Mouse (Mus musculus): Measurements from ENCODE around the gene Sipa1l2. TPM values are rescaled to one million over a fixed set of nuclear protein-coding genes. Genes with fewer than 3 reads are reported as not detected.
A peak's percentile ranks its signal among the peaks of the same experiment; 100 is the strongest.

The Sipa1l2 gene
- polyA plus RNA-seq, 1 experiment, result 8.1 TPM

DNA sequence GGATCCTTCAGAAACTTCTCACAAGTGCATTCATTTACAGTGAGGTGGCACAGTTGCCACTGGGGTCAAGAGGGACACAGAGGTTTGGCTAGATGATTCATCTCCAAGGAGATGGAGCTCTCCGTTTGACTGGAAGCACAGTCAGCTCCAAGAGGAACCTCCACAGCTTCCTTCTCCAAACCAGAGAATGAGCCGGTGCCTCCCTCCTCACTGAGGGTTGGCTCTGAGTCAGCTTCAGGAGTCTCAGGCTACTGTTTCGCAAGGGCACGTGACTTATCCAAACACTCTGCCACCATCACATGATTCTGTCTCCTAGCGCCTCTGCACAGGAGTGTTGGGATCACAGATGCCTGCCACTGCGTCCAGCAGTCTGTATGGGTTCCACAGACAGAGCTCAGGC is 153.5 kb downstream of the Sipa1l2 start:
- no peaks in the 10 kb centered on the region for H3K4me1 ChIP-seq (ENCODE audit: control insufficient read depth, insufficient read depth, low read length)
- 59% methylated on average over 6 of the region's 6 CpGs for WGBS
- DNase-seq, result peak; percentile 38
- no peak overlapping the region for H3K4me3 ChIP-seq (ENCODE audit: insufficient read depth, low read depth, low read length)
- TF ChIP-seq POLR2A (IDR thresholded peaks at IDR 0.05; ENCODE audit: low read depth, low read length) (no peak), CTCF (conservative IDR thresholded peaks at IDR 0.05; ENCODE audit: insufficient read depth, insufficient read length, low read depth, low read length) (no peak)
- no peaks in the 10 kb centered on the region for H3K36me3 ChIP-seq (ENCODE audit: control insufficient read depth, insufficient read depth, low read length)
- no peak overlapping the region for H3K27ac ChIP-seq (ENCODE audit: insufficient read depth, low read depth, low read length)
- no peaks in the 10 kb centered on the region for H3K27me3 ChIP-seq (replicated peaks; ENCODE audit: control insufficient read depth, insufficient read depth, low read length)

DNA sequence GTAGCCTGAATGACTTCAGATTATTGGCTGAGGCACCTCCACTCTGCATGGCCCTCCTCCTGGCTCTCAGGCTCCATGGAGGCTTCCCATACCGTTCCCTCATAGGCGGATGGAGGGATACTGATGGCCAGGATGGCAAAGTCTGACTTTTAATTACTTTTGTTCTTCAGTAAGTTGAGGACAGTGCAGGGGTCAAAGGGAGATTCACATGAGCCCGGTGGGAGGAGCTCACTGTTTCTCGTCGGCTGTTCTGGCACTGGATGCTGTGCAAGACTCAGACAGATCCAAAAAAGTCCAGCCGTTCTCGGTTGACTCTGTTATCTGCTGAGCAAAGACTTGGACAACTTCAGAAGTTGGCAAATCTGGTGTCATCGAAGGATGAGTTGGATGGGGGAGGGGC is 155.0 kb downstream of the Sipa1l2 start:
- H3K4me1 ChIP-seq (ENCODE audit: control insufficient read depth, insufficient read depth, low read length), result no peaks in the 10 kb centered on the region
- no peaks in the 10 kb centered on the region for H3K36me3 ChIP-seq (ENCODE audit: control insufficient read depth, insufficient read depth, low read length)
- no peak overlapping the region for H3K4me3 ChIP-seq (ENCODE audit: insufficient read depth, low read depth, low read length)
- H3K27me3 ChIP-seq (replicated peaks; ENCODE audit: control insufficient read depth, insufficient read depth, low read length), result no peaks in the 10 kb centered on the region
- H3K27ac ChIP-seq (ENCODE audit: insufficient read depth, low read depth, low read length), result no peak overlapping the region
- no peak for TF ChIP-seq CTCF (conservative IDR thresholded peaks at IDR 0.05; ENCODE audit: insufficient read depth, insufficient read length, low read depth, low read length)
- TF ChIP-seq POLR2A (IDR thresholded peaks at IDR 0.05; ENCODE audit: low read depth, low read length), result no peak
- DNase-seq, result peak; percentile 70
- 48% methylated on average over 8 of the region's 8 CpGs for WGBS

DNA sequence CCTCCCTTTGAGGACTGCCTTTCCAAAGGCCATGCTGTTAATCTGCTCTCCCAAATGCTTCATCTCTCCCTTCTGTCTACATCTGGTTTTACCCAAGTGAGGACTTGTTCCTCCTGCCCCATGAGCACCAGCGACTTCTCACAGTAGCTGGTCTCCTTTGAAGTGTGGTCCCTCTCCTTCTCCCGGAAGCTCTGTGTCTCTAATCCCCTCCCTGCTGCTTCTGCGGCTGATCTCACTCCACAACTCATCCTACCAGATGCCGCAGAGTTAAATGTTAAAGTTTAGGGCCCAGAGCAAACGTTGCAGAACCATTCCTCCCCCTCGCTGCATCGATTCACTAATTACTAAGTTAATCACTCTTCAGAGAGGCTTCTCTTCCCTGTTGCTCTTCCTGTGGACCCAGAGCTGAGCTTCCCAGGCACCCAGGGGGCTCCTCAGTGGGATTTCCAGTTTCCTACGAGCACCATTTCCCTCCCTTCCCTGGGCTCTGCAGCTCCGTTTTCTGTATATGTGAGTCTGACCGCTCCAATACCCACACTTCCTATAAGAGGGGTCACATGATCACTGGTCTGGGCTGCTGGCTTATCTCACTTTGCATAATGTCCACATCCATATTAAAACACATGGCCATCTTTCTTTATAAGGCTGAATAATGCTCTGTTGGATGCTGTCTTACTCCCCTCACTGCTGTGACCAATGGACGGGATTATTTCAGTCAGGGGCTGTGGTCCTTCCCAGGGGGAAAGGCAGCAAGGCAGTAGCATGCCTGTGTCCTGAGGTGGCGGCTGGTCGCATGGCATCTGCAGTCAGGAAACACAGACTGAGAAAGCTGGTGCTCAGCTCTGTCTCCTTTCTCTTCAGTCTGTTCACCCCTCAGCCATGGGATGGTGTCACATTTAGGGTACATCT is 156.4 kb downstream of the Sipa1l2 start:
- Histone ChIP-seq H3K4me3 (ENCODE audit: insufficient read depth, low read depth, low read length) (no peak overlapping the region), H3K27ac (ENCODE audit: insufficient read depth, low read depth, low read length) (no peak overlapping the region), H3K36me3 (ENCODE audit: control insufficient read depth, insufficient read depth, low read length) (no peaks in the 10 kb centered on the region), H3K27me3 (replicated peaks; ENCODE audit: control insufficient read depth, insufficient read depth, low read length) (no peaks in the 10 kb centered on the region), H3K4me1 (ENCODE audit: control insufficient read depth, insufficient read depth, low read length) (no peaks in the 10 kb centered on the region)
- no peak for DNase-seq
- 56% methylated on average over 13 of the region's 13 CpGs for WGBS
- TF ChIP-seq POLR2A (IDR thresholded peaks at IDR 0.05; ENCODE audit: low read depth, low read length) (no peak), CTCF (conservative IDR thresholded peaks at IDR 0.05; ENCODE audit: insufficient read depth, insufficient read length, low read depth, low read length) (no peak)

- H3K4me3 ChIP-seq (ENCODE audit: insufficient read depth, low read depth, low read length), result no peak overlapping the region
- H3K4me1 ChIP-seq (ENCODE audit: control insufficient read depth, insufficient read depth, low read length), result no peaks in the 10 kb centered on the region
- H3K36me3 ChIP-seq (ENCODE audit: control insufficient read depth, insufficient read depth, low read length), result no peaks in the 10 kb centered on the region
- H3K27ac ChIP-seq (ENCODE audit: insufficient read depth, low read depth, low read length), result no peak overlapping the region
- TF ChIP-seq CTCF (conservative IDR thresholded peaks at IDR 0.05; ENCODE audit: insufficient read depth, insufficient read length, low read depth, low read length) (no peak), POLR2A (IDR thresholded peaks at IDR 0.05; ENCODE audit: low read depth, low read length) (no peak)
- H3K27me3 ChIP-seq (replicated peaks; ENCODE audit: control insufficient read depth, insufficient read depth, low read length), result no peaks in the 10 kb centered on the region
- 70% methylated on average over 5 of the region's 5 CpGs for WGBS
- DNase-seq, result no peak
Observed at GRCm38 (mm10) chr8:125410646-125411045, 159.0 kb downstream of the Sipa1l2 start.

- WGBS, result 61% methylated on average over 9 of the region's 9 CpGs
- H3K27me3 ChIP-seq (replicated peaks; ENCODE audit: control insufficient read depth, insufficient read depth, low read length), result no peaks in the 10 kb centered on the region
Observed at GRCm38 (mm10) chr8:125407672-125408071, 161.9 kb downstream of the Sipa1l2 start.

DNA sequence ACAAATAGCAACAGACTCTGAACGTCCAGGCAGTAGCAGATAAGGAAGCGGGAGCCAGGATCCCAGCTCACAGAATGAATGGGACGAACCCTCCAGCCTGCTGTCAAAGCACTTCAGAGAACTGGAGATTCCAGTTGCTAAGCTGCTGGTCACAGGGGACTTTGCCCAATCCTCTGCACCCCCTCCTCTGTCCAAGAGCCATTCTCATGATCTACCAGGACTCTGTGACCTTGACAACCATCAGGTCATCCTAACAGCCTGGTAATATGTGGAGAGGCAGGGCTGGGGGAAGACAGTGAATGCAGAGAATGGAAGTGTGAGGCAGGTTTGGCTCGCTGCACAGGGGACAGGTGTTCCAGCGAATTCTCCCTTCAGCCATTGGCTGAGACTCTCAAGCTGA is 163.2 kb downstream of the Sipa1l2 start:
- no peak for DNase-seq
- WGBS, result 87% methylated on average over 5 of the region's 5 CpGs
- no peak overlapping the region for H3K27ac ChIP-seq (ENCODE audit: insufficient read depth, low read depth, low read length)
- no peaks in the 10 kb centered on the region for H3K27me3 ChIP-seq (replicated peaks; ENCODE audit: control insufficient read depth, insufficient read depth, low read length)
- no peak overlapping the region for H3K4me3 ChIP-seq (ENCODE audit: insufficient read depth, low read depth, low read length)
- H3K36me3 ChIP-seq (ENCODE audit: control insufficient read depth, insufficient read depth, low read length), result no peaks in the 10 kb centered on the region
- no peaks in the 10 kb centered on the region for H3K4me1 ChIP-seq (ENCODE audit: control insufficient read depth, insufficient read depth, low read length)
- TF ChIP-seq CTCF (conservative IDR thresholded peaks at IDR 0.05; ENCODE audit: insufficient read depth, insufficient read length, low read depth, low read length) (no peak), POLR2A (IDR thresholded peaks at IDR 0.05; ENCODE audit: low read depth, low read length) (no peak)

More at GRCm38 (mm10) chr8:125407672-125408071, 161.9 kb downstream of the Sipa1l2 start:
- Histone ChIP-seq H3K27ac (ENCODE audit: insufficient read depth, low read depth, low read length) (no peak overlapping the region), H3K4me1 (ENCODE audit: control insufficient read depth, insufficient read depth, low read length) (no peaks in the 10 kb centered on the region), H3K4me3 (ENCODE audit: insufficient read depth, low read depth, low read length) (no peak overlapping the region), H3K36me3 (ENCODE audit: control insufficient read depth, insufficient read depth, low read length) (no peaks in the 10 kb centered on the region)
- TF ChIP-seq CTCF (conservative IDR thresholded peaks at IDR 0.05; ENCODE audit: insufficient read depth, insufficient read length, low read depth, low read length), result no peak
- no peak for TF ChIP-seq POLR2A (IDR thresholded peaks at IDR 0.05; ENCODE audit: low read depth, low read length)
- DNase-seq, result no peak

DNA sequence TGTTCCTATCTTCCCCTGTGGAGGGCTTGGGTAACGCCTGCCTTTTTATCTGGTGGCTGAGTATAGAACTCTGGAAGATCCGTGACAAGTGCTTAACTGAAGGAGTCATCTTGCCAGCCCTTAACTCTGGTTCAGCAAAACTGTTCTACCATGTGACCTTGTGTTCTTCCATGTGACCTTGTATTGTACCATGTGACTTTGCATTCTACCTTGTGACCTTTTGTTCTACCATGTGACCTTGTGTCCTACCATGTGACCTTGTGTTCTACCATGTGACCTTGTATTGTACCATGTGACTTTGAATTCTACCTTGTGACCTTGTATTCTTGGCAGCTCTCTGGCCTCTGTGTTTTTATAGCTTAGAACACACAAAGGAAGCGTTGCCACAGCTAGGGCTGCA is 168.3 kb downstream of the Sipa1l2 start:
- WGBS, result 83% methylated on average over 3 of the region's 3 CpGs
- Histone ChIP-seq H3K36me3 (ENCODE audit: control insufficient read depth, insufficient read depth, low read length) (no peaks in the 10 kb centered on the region), H3K4me3 (ENCODE audit: insufficient read depth, low read depth, low read length) (no peak overlapping the region), H3K4me1 (ENCODE audit: control insufficient read depth, insufficient read depth, low read length) (no peaks in the 10 kb centered on the region), H3K27ac (ENCODE audit: insufficient read depth, low read depth, low read length) (no peak overlapping the region), H3K27me3 (replicated peaks; ENCODE audit: control insufficient read depth, insufficient read depth, low read length) (no peaks in the 10 kb centered on the region)
- DNase-seq, result no peak
- TF ChIP-seq POLR2A (IDR thresholded peaks at IDR 0.05; ENCODE audit: low read depth, low read length) (no peak), CTCF (conservative IDR thresholded peaks at IDR 0.05; ENCODE audit: insufficient read depth, insufficient read length, low read depth, low read length) (no peak)
